In genomic region chr9:98974898-98975297, GRCm38 (mm10) we compare ENCODE assay signal across 26 mouse cellular contexts. TPM values are rescaled to one million over a fixed set of nuclear protein-coding genes. Genes with fewer than 3 reads are reported as not detected.
DNase-seq lines count a peak whose midpoint lies in the region; ATAC-seq lines count a peak whose summit lies in the region.
"Had no signal": no experiment of that assay in that cellular context is flagged by ENCODE, and none has a peak within 500 bp of the region (broad histone marks: within the 10 kb centered on the region; RNA-seq: fewer than 3 reads in every experiment).

No protein-coding gene starts in this region.

- no peak for ATAC-seq in megakaryocyte progenitor cell, adult 5-6 weeks (replicated peaks; ENCODE audit: poor library complexity)
- ATAC-seq: activated CD4-positive, CD25-positive, alpha-beta regulatory T cell, adult 4 months; CD4-positive, CD25-positive, alpha-beta regulatory T cell, adult 4 months; Patski had no signal

- peak; percentile 58 for DNase-seq in ES-CJ7 (ENCODE audit: low read depth, low spot score)
- peak; percentile 66 for DNase-seq in R1 (ENCODE audit: low read depth, low spot score)
- DNase-seq in ZHBTc4 (ENCODE audit: low read depth, low spot score): peak; percentile 70
- no peak for DNase-seq in neural tube, embryonic 10.5 days (ENCODE audit: extremely low spot score, low spot score)
- DNase-seq in cerebellum, adult 18-20 months: no peak
- DNase-seq: adrenal gland, adult 2 months; adrenal gland, adult 8-10 months; adrenal gland, postnatal 10 days; adrenal gland, postnatal 14 days; adrenal gland, postnatal 25 days; adrenal gland, postnatal 36 days; B cell, adult 2 months; cerebellum, adult 11 months; cerebellum, adult 11-12 months; cerebellum, adult 2 months; cerebellum, adult 8-10 months; cerebellum, adult 9-10 months; cerebellum, adult 9-11 months had no signal

RNA-seq across cellular contexts. Expression of gene Faim, which starts 11.3 kb away (rescaled TPM):
- 45.6 and 51.6 TPM in 2 replicates for total RNA-seq in megakaryocyte progenitor cell, adult 5-6 weeks (2015)
- 115 and 117 TPM in 2 replicates for total RNA-seq in megakaryocyte progenitor cell, adult 5-6 weeks (2017)

RNA-seq across cellular contexts. Expression of gene Foxl2, which starts 19.8 kb away (rescaled TPM):
- not detected in 2 replicates for total RNA-seq in megakaryocyte progenitor cell, adult 5-6 weeks (2015)
- total RNA-seq in megakaryocyte progenitor cell, adult 5-6 weeks (2017): not detected in 2 replicates
- total RNA-seq: adrenal gland, postnatal 10 days; adrenal gland, postnatal 14 days; adrenal gland, postnatal 25 days; adrenal gland, postnatal 36 days; adrenal gland, postnatal 4 days; CH12.LX; G1E; MEL had no signal

Comparison
In these comparisons a context has a peak if more than half of its experiments do, and no peak if none do; other contexts are left out.
1. DNase-seq: peak in ES-CJ7 (single experiment), R1 (single experiment) and ZHBTc4 (single experiment); none in neural tube, embryonic 10.5 days (single experiment) and cerebellum, adult 18-20 months (0 of 2).